Mouse (Mus musculus): Measurements from ENCODE around the gene Rsph14.
A peak's percentile ranks its signal among the peaks of the same experiment; 100 is the strongest.

Rsph14 gene

DNA sequence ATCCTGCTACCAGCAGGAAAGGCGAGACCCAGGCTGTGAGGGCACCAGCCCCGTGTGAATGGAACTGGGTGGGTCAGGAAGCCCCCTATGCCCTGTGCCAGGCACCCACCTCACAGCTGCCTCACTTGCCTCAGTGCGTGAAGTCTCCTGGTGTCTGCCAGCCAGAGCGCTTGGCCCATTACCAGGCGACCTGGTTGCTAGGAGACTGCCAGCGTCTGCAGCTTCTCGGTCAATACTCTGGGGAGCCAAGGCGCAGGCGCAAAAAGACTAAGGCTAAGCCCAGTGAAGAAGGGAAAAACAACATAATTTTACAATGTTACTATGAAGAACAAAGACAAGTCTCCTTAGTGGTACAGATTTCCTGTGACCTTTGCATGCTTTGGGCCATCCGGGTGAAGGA lies at the start of gene Rsph14:
Gene Rsph14, minus strand, starts transcription at position 192 of the 400 bp plus-strand sequence.
- DNase-seq = peak; percentile 68 to 84

DNA sequence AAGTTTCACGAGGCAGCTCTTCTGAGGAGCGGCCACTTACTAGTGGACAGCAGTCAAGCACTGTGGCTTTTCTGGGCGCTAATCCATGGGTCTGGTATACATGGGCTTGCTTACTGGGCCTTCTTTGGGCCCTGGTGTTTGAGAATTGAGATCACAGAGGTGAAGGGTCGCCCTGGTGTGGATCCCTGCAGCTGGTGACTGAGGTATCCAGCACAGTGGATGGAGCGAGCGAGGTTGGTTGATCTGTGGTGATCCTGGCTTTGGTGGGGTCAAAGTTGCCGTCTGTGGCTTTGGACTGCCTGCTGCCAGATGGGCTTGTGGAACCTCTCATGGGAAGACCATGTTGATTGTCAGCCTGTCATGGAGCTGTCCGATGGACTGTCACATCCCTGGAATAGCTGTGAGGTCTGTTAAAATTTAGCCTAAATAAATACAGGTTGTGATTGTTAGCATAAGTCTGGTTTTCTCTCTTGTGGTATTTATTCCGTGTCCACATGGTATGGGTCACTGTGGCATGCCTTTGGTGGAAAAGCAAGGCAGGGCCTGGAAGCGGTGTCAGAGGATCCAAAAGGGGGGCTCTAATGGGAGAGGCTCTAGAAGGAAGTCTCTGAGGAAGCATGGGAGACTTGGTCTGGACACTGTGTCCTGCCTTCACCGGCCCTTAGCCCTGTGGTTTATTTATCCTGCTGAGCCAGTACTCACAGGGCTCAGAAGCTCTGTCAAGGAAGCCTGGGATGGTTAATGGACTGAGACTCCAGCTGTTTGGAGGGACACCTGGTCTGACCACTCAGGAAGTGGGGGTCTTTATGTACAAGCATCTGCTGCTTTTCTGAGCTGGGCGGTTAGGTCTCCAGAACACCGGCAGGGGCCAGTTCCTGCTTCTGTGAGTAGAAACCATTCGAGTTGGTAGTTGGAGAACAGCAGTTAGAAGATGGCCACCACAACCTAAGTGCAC lies 46.1 kb upstream of the Rsph14 start:
- no peak for DNase-seq

DNA sequence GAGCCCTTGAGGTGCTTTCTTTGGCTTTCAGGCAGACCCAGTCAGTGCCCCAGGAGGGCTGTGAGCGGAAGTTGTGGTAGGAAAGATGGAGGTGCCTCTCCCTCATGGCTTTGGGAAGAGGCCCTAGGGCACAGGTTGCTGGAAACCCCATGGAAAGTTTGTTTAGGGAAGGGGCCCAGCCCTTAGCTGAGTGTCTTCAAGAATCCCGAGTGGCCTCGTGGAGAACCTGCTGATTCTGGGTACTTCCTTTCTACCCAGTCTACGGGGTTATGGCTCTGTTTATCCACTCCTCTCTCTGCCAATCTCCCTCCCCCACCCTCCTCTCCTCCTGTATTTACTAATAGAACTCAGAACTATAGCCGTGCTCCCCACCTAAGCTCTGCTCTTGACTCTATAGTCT lies 43.3 kb upstream of the Rsph14 start:
- no peak for DNase-seq

GRCm38 (mm10) chr10:75070281-75070976 lies 38.0 kb upstream of the Rsph14 start:
- DNase-seq = no peak

- no peak for DNase-seq
These were observed 36.4 kb upstream of the Rsph14 start for GRCm38 (mm10) chr10:75068624-75069328.

GRCm38 (mm10) chr10:75068086-75068485 lies 35.7 kb upstream of the Rsph14 start:
- no peak for DNase-seq

DNA sequence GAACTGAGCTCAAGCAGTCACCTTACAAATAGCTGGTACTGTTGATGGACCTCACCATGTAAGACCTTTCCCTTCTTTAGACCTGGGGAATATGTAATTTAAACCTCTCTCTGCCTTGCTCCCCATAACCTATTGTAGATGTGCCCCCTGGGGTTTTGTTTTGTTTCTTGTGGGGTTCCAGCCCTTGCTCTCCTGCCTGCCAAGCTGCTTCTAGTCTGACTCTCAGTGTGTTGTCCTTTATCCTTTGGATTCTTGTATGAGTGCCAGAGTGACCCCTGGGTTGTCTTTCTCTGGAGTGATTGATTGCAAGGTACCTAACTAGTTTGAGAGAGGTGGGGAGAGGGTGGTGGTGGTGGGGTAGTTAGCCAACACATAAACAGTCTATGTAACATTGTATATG lies 35.1 kb upstream of the Rsph14 start:
- DNase-seq = no peak

GRCm38 (mm10) chr10:75065691-75066090 lies 33.3 kb upstream of the Rsph14 start:
- no peak for DNase-seq

- no peak for DNase-seq
These were observed 31.0 kb upstream of the Rsph14 start for GRCm38 (mm10) chr10:75063301-75063965.

GRCm38 (mm10) chr10:75062621-75063020 lies 30.2 kb upstream of the Rsph14 start:
- no peak for DNase-seq

DNA sequence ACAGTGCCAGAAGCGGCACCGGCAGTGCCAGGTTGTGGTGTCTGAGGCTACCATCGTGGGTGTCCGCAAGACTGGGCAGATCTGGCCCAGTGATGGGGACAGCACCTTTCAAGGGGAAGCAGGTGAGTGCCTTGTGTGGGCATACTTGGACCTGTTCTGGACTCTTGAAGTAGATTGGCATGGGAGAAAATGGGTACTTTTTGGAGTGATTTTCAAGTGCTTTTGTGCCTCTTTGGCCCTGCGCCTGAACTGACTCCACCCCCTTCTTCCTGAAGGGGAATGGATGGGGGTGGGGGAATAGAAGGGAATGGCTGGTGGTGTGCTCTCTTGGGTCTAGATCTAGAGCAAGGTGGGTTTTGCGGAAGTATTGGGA lies 29.8 kb upstream of the Rsph14 start:
- peak; percentile 31 to 42 for DNase-seq

DNA sequence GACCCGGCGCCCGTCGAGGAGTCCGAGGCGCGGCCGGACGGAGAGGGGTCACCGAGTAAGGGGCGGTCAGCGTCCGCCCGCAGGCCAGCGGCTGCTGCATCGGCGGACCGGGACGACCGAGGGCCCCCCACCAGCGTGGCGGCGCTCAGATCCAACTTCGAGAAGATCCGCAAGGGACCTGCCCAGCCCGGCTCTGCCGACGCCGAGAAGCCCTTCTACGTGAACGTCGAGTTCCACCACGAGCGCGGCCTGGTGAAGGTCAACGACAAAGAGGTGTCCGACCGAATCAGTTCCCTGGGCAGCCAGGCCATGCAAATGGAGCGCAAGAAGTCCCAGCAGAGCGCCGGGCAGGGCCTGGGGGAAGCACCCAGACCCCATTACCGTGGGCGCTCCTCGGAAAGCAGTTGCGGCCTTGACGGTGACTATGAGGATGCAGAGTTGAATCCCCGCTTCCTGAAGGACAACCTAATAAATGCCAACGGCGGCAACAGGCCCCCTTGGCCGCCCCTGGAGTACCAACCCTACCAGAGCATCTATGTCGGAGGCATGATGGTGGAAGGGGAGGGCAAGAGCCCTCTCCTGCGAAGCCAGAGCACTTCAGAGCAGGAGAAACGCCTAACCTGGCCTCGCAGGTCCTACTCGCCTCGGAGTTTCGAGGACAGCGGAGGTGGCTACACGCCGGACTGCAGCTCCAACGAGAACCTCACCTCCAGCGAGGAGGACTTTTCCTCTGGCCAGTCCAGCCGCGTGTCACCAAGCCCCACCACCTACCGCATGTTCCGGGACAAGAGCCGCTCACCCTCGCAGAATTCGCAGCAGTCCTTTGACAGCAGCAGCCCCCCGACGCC lies 29.2 kb upstream of the Rsph14 start:
- peak; percentile 51 to 56 for DNase-seq

- DNase-seq = peak; percentile 60 to 71
These were observed 28.5 kb upstream of the Rsph14 start for GRCm38 (mm10) chr10:75060843-75061235.

GRCm38 (mm10) chr10:75060217-75060842 lies 27.9 kb upstream of the Rsph14 start, which contains the start of gene Bcr:
Gene Bcr, plus strand, starts transcription at chr10:75060592.
- peak; percentile 89 to 93 for DNase-seq

DNA sequence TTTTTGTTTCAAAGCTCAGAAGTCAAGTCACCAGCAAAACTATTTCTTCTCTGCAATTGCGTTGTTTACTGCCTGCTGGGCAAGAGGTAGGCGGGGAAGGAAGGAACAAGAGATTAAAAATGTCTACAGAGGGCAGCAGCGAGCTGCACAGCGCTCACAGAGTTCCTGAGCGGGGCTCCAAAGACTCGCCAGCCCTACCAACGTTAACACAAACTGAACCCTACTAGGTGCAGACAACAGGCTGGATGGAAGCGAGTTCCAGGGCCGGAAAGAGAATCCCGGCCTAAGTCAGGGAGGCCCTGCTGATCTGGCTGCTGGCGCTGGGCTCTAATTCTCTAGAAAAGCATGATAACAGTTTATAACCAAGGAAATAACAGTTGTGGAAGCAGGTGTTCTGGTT lies 27.0 kb upstream of the Rsph14 start:
- DNase-seq = peak; percentile 82 to 85

DNA sequence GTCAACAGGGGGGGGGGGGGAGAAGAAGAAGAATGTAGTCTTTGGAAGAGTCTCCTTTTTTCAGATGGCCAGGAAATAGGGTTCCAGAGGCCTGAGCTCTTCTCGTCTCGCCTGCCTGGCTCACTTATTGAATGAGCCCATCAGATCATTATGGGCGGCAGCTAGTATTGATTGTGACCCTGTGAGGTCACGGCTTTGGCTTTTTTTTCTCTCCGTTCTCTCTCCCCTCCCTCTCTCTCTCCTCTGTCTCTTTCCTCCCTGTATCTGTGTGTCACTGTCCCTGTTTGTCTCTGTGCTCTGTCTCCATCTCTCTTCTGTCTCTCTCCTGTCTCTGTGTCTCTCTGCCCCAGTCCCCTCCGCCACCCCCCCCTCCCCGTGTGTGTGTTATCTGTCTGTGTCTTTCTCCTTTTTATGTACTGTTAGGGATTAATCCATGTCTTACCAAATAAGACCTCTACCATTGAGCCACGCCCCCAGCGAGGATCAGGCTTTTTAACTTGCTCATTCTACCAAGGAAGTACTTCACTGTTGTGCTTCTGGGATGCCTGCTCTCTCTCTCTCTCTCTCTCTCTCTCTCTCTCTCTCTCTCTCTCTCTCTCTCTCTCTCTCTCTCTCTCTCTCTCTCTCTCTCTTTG lies 26.5 kb upstream of the Rsph14 start:
- DNase-seq = no peak

GRCm38 (mm10) chr10:75058336-75058735 lies 25.9 kb upstream of the Rsph14 start:
- DNase-seq = no peak

DNA sequence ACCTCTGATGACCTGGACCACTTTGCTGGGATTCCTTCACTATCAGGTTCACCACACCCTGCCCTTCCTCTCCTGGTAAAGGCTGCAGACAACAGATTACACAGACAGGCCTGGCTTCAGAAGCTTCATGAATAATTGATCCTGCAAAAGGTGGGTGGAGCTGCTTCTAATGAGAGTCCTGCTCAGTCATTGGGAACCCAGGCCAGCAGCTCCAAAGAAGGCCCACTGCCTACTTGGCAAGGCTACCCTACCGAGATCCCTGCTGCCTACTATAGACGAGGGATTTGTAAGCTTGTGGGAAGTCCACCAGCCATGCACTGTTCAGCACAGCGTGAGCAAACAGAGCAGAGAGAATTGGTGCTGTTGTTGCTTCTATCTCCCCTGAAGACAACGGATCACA lies 23.9 kb upstream of the Rsph14 start:
- peak in 1 of 2 experiments; percentile 36 for DNase-seq

DNA sequence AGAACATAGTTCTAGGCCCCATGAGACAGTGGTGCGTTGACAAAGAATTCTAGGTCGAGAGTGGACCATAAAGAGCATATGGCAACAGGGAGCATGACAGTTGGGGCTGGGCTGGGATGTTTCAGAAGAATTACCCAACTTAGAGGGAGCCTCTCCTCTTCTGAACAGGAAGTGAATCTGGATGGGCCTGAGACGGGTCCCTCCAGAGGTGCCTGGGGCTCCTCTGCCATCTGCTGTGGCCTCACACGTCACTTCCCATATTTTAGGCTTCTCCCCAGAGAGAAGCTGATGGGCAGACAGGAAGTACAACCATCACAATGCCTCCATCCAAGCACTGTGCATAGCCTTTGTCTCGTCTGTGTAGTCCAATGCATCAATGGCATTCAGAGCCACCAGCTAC lies 23.3 kb upstream of the Rsph14 start:
- no peak for DNase-seq

DNA sequence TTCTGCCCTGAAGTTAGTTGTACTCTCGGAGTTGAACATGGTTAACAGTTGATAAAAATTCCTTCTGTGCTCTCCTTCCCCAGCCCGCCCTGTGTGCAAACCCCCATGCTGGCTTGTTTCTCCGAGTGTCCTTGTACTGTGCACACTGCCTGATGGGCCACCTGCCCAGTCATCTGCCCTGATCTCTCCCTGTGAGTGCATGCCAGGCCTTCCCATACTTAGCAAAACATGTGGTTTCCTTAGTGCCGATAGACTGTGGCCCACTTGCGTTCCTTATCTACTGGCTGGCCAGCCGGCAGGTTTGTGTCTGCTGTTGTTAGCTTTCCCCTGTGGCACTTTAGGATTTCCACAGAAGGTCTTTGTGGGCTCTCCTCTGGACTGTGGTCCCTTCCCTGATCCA lies 21.7 kb upstream of the Rsph14 start:
- DNase-seq = peak; percentile 37 to 54

GRCm38 (mm10) chr10:75053655-75054054 lies 21.3 kb upstream of the Rsph14 start:
- no peak for DNase-seq

Data from cerebellum, postnatal 25 days (tissue).